Mouse (Mus musculus) MEL (cell line): ENCODE measurements around the gene Nell1.

Experiments used
- CTCF ChIP-seq, 3 experiments: IDR thresholded peaks in 2 of 3; conservative IDR thresholded peaks in 1 of 3; 2 replicates each; pipeline ENCODE4 v1.5.1; 2011 to 2012; ENCODE audit warnings: low read length in 3 of 3, low read depth in 2 of 3, mild to moderate bottlenecking in 2 of 3, improper control_type of control experiment in 1 of 3, inconsistent platforms in 1 of 3, mixed read lengths in 1 of 3, moderate library complexity in 1 of 3; ENCODE audit not compliant: control insufficient read depth in 1 of 3, insufficient read depth in 1 of 3, poor library complexity in 1 of 3, severe bottlenecking in 1 of 3
- MXI1 ChIP-seq: IDR thresholded peaks from 2 replicates; pipeline ENCODE4 v1.6.1; 2011; ENCODE audit warnings: mild to moderate bottlenecking, low read depth, low read length, improper control_type of control experiment

GRCm38 (mm10) chr7:49974841-49975440 is at the start of gene Nell1:
- TF ChIP-seq MXI1 (no peak), CTCF (IDR thresholded peaks at IDR 0.05 in 2 of 3, conservative IDR thresholded peaks at IDR 0.05 in 1 of 3; ENCODE audit: control insufficient read depth in 1 of 3, insufficient read depth in 1 of 3, low read depth in 2 of 3, low read length in 3 of 3, poor library complexity in 1 of 3, severe bottlenecking in 1 of 3) (no peak)
